Mouse (Mus musculus) embryonic fibroblast, embryonic 13.5 days (primary cell): ENCODE data around the gene Ubald2.
"Not testable (repeated sequence)": the region's sequence is repeated elsewhere in the genome, so short reads cannot be mapped to it uniquely, and the experiment has no call there.

Experiments used
- CTCF ChIP-seq: IDR thresholded peaks from 2 replicates; pipeline ENCODE4 v1.5.1; 2011; ENCODE audit warnings: mild to moderate bottlenecking, control low read depth, low read length, moderate library complexity, borderline replicate concordance; ENCODE audit not compliant: insufficient read depth
- POLR2A ChIP-seq: IDR thresholded peaks from 2 replicates; pipeline ENCODE4 v1.6.1; 2011; ENCODE audit warnings: low read depth, mild to moderate bottlenecking, control low read depth, low read length, moderate library complexity

DNA sequence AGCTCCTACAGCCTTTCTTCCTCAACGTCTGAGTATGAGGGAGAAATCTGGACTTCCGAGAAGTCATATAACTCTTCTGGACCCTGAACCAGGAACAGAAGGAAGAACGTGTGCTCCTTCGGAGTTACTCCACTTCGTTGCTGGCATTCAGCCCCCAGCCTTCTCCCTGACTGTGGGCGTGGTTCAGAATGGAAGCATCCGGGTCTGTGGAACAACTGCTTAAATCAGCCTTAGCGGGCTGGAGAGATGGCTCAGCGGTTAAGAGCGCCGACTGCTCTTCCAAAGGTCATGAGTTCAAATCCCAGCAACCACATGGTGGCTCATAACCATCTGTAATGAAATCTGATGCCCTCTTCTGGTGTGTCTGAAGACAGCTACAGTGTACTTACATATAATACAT is 7.6 kb upstream of the Ubald2 start:
- TF ChIP-seq CTCF, POLR2A: not testable (repeated sequence)
